Mouse (Mus musculus) cerebellum, adult 2 months (tissue): ENCODE data around the gene Slc25a45.

Experiments
- CTCF ChIP-seq: fragments of 200-500 bp; IDR thresholded peaks from 2 replicates; pipeline ENCODE4 v1.5.1; 2011; ENCODE audit warnings: low read depth, mild to moderate bottlenecking, control low read depth, low read length, moderate library complexity, borderline replicate concordance; ENCODE audit not compliant: insufficient read depth
- POLR2A ChIP-seq: fragments of 200-500 bp; IDR thresholded peaks from 2 replicates; pipeline ENCODE4 v1.6.1; 2011; ENCODE audit warnings: low read length, control low read depth, borderline replicate concordance; ENCODE audit not compliant: insufficient read depth

DNA sequence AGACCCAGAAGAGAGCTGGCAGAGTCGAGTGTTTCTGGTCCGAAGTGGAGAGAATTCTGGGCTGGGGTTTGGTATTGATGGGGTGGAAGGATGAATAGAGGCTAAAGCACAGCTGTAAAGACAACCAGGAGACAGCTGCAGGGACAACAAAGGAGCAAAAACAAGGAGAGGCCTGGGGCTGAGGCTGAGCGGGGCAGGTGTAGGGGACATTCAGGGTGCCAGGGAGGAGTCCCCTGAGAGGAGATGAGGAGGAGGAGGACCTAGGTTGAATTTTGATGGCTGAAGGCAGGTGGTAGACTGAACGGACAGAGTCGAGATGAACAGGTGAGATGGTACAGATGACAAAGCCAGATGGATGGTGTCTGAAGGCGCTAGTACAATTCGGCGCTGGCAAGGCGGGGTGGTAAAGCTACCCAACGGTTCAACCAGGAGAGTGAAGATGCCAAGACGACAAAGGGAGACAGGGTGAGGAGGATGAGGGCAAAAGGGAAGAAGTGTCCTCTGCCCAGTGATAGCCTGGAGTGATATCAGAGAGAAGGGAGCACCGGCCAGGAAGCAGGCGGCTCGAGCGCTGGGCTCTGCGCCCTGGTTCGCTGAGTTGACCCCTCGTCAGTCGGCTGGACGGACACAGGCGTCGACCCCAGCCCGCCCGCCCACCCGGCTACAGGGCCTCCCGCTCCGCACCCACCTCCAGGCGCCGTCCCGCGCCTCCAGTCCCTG, 15.8 kb downstream of the Slc25a45 start:
- TF ChIP-seq CTCF: no peak
- no peak for TF ChIP-seq POLR2A
